Mouse (Mus musculus): Measurements from ENCODE around the gene Znhit3. TPM values are rescaled to one million over a fixed set of nuclear protein-coding genes. Genes with fewer than 3 reads are reported as not detected.

The Znhit3 gene
- polyA plus RNA-seq (2015; fragmentation: Nextera tagmentation; extraction: Ambion mirVana) = 65.2 and 71.4 TPM in 2 replicates

GRCm38 (mm10) chr11:84916053-84916702 lies at the start of gene Znhit3:
Gene Znhit3, minus strand, starts transcription at chr11:84916366.
- Histone ChIP-seq H3K36me3 (ENCODE audit: control insufficient read depth, insufficient read depth, low read length) (peaks cover 6% of the 10 kb centered on the region), H3K4me1 (ENCODE audit: control insufficient read depth, insufficient read depth, low read depth, low read length) (peaks cover 15% of the 10 kb centered on the region), H3K9me3 (ENCODE audit: control insufficient read depth, low read length) (no peaks in the 10 kb centered on the region), H3K27ac (ENCODE audit: low read depth, low read length) (peak within 1 kb of the TSS; percentile 50; the same call in 1 of the 2 replicates), H3K9ac (ENCODE audit: low read depth, low read length) (peak within 1 kb of the TSS; percentile 79), H3K27me3 (replicated peaks; ENCODE audit: control insufficient read depth, insufficient read depth, low read length) (no peaks in the 10 kb centered on the region), H3K4me3 (ENCODE audit: low read length) (peak within 1 kb of the TSS; percentile 89), H3K4me2 (ENCODE audit: low read length) (peak within 1 kb of the TSS; percentile 80)
- WGBS = 3% methylated on average over 34 of the region's 34 CpGs
- peak; percentile 94 for ATAC-seq

- Histone ChIP-seq H3K9me3 (ENCODE audit: control insufficient read depth, low read length) (no peaks in the 10 kb centered on the region), H3K4me1 (ENCODE audit: control insufficient read depth, insufficient read depth, low read depth, low read length) (peaks cover 3% of the 10 kb centered on the region), H3K4me2 (ENCODE audit: low read length) (no peak overlapping the region), H3K4me3 (ENCODE audit: low read length) (no peak overlapping the region), H3K27ac (ENCODE audit: low read depth, low read length) (no peak overlapping the region), H3K9ac (ENCODE audit: low read depth, low read length) (no peak overlapping the region), H3K36me3 (ENCODE audit: control insufficient read depth, insufficient read depth, low read length) (no peaks in the 10 kb centered on the region), H3K27me3 (replicated peaks; ENCODE audit: control insufficient read depth, insufficient read depth, low read length) (peaks cover 7% of the 10 kb centered on the region)
- ATAC-seq = no peak
- 84% methylated on average over 3 of the region's 3 CpGs for WGBS
Observed at GRCm38 (mm10) chr11:84963556-84963955, 47.4 kb upstream of the Znhit3 start.

- Histone ChIP-seq H3K4me3 (ENCODE audit: low read length) (no peak overlapping the region), H3K9ac (ENCODE audit: low read depth, low read length) (no peak overlapping the region), H3K4me2 (ENCODE audit: low read length) (no peak overlapping the region), H3K27me3 (replicated peaks; ENCODE audit: control insufficient read depth, insufficient read depth, low read length) (peaks cover 15% of the 10 kb centered on the region), H3K27ac (ENCODE audit: low read depth, low read length) (no peak overlapping the region), H3K36me3 (ENCODE audit: control insufficient read depth, insufficient read depth, low read length) (no peaks in the 10 kb centered on the region), H3K9me3 (ENCODE audit: control insufficient read depth, low read length) (no peaks in the 10 kb centered on the region), H3K4me1 (ENCODE audit: control insufficient read depth, insufficient read depth, low read depth, low read length) (peaks cover 11% of the 10 kb centered on the region)
- 93% methylated on average over 4 of the region's 4 CpGs for WGBS
- no peak for ATAC-seq
Observed at GRCm38 (mm10) chr11:84962536-84962935, 46.4 kb upstream of the Znhit3 start.

- ATAC-seq = no peak
- 89% methylated on average over 4 of the region's 4 CpGs for WGBS
- H3K36me3 ChIP-seq (ENCODE audit: control insufficient read depth, insufficient read depth, low read length) = no peaks in the 10 kb centered on the region
- H3K9ac ChIP-seq (ENCODE audit: low read depth, low read length) = no peak overlapping the region
- no peak overlapping the region for H3K4me2 ChIP-seq (ENCODE audit: low read length)
- no peaks in the 10 kb centered on the region for H3K9me3 ChIP-seq (ENCODE audit: control insufficient read depth, low read length)
- H3K4me3 ChIP-seq (ENCODE audit: low read length) = no peak overlapping the region
- H3K27ac ChIP-seq (ENCODE audit: low read depth, low read length) = no peak overlapping the region
- peaks cover 14% of the 10 kb centered on the region for H3K4me1 ChIP-seq (ENCODE audit: control insufficient read depth, insufficient read depth, low read depth, low read length)
- peaks cover 17% of the 10 kb centered on the region for H3K27me3 ChIP-seq (replicated peaks; ENCODE audit: control insufficient read depth, insufficient read depth, low read length)
Observed at GRCm38 (mm10) chr11:84961571-84961970, 45.4 kb upstream of the Znhit3 start.

GRCm38 (mm10) chr11:84960780-84961179 lies 44.6 kb upstream of the Znhit3 start:
- H3K27ac ChIP-seq (ENCODE audit: low read depth, low read length) = no peak overlapping the region
- no peak overlapping the region for H3K4me3 ChIP-seq (ENCODE audit: low read length)
- WGBS = 81% methylated on average over 6 of the region's 6 CpGs
- peaks cover 22% of the 10 kb centered on the region for H3K27me3 ChIP-seq (replicated peaks; ENCODE audit: control insufficient read depth, insufficient read depth, low read length)
- no peak overlapping the region for H3K9ac ChIP-seq (ENCODE audit: low read depth, low read length)
- peaks cover 14% of the 10 kb centered on the region for H3K4me1 ChIP-seq (ENCODE audit: control insufficient read depth, insufficient read depth, low read depth, low read length)
- no peaks in the 10 kb centered on the region for H3K36me3 ChIP-seq (ENCODE audit: control insufficient read depth, insufficient read depth, low read length)
- H3K4me2 ChIP-seq (ENCODE audit: low read length) = no peak overlapping the region
- no peak for ATAC-seq
- H3K9me3 ChIP-seq (ENCODE audit: control insufficient read depth, low read length) = no peaks in the 10 kb centered on the region

- ATAC-seq = no peak
- H3K9me3 ChIP-seq (ENCODE audit: control insufficient read depth, low read length) = no peaks in the 10 kb centered on the region
- no peaks in the 10 kb centered on the region for H3K36me3 ChIP-seq (ENCODE audit: control insufficient read depth, insufficient read depth, low read length)
- peaks cover 22% of the 10 kb centered on the region for H3K27me3 ChIP-seq (replicated peaks; ENCODE audit: control insufficient read depth, insufficient read depth, low read length)
- H3K4me2 ChIP-seq (ENCODE audit: low read length) = no peak overlapping the region
- no peak overlapping the region for H3K4me3 ChIP-seq (ENCODE audit: low read length)
- H3K9ac ChIP-seq (ENCODE audit: low read depth, low read length) = no peak overlapping the region
- peaks cover 14% of the 10 kb centered on the region for H3K4me1 ChIP-seq (ENCODE audit: control insufficient read depth, insufficient read depth, low read depth, low read length)
- WGBS = 39% methylated on average over 3 of the region's 3 CpGs
- no peak overlapping the region for H3K27ac ChIP-seq (ENCODE audit: low read depth, low read length)
Observed at GRCm38 (mm10) chr11:84960291-84960690, 44.1 kb upstream of the Znhit3 start.

- WGBS = 6% methylated on average over 9 of the region's 9 CpGs
- no peak overlapping the region for H3K4me2 ChIP-seq (ENCODE audit: low read length)
Observed at GRCm38 (mm10) chr11:84959701-84960181, 43.6 kb upstream of the Znhit3 start.

GRCm38 (mm10) chr11:84959181-84959580 lies 43.0 kb upstream of the Znhit3 start:
- no peak overlapping the region for H3K27ac ChIP-seq (ENCODE audit: low read depth, low read length)
- no peak for ATAC-seq
- H3K9me3 ChIP-seq (ENCODE audit: control insufficient read depth, low read length) = no peaks in the 10 kb centered on the region
- peaks cover 14% of the 10 kb centered on the region for H3K4me1 ChIP-seq (ENCODE audit: control insufficient read depth, insufficient read depth, low read depth, low read length)
- H3K27me3 ChIP-seq (replicated peaks; ENCODE audit: control insufficient read depth, insufficient read depth, low read length) = peaks cover 22% of the 10 kb centered on the region
- H3K4me3 ChIP-seq (ENCODE audit: low read length) = no peak overlapping the region
- no peak overlapping the region for H3K9ac ChIP-seq (ENCODE audit: low read depth, low read length)
- H3K36me3 ChIP-seq (ENCODE audit: control insufficient read depth, insufficient read depth, low read length) = no peaks in the 10 kb centered on the region
- H3K4me2 ChIP-seq (ENCODE audit: low read length) = no peak overlapping the region
- 38% methylated on average over 5 of the region's 5 CpGs for WGBS

More at GRCm38 (mm10) chr11:84959701-84960181, 43.6 kb upstream of the Znhit3 start:
- peaks cover 22% of the 10 kb centered on the region for H3K27me3 ChIP-seq (replicated peaks; ENCODE audit: control insufficient read depth, insufficient read depth, low read length)
- H3K9ac ChIP-seq (ENCODE audit: low read depth, low read length) = no peak overlapping the region
- no peaks in the 10 kb centered on the region for H3K9me3 ChIP-seq (ENCODE audit: control insufficient read depth, low read length)
- ATAC-seq = no peak
- H3K4me3 ChIP-seq (ENCODE audit: low read length) = no peak overlapping the region
- H3K4me1 ChIP-seq (ENCODE audit: control insufficient read depth, insufficient read depth, low read depth, low read length) = peaks cover 14% of the 10 kb centered on the region
- no peak overlapping the region for H3K27ac ChIP-seq (ENCODE audit: low read depth, low read length)
- no peaks in the 10 kb centered on the region for H3K36me3 ChIP-seq (ENCODE audit: control insufficient read depth, insufficient read depth, low read length)

GRCm38 (mm10) chr11:84958271-84958630 lies 42.1 kb upstream of the Znhit3 start:
- no peaks in the 10 kb centered on the region for H3K36me3 ChIP-seq (ENCODE audit: control insufficient read depth, insufficient read depth, low read length)
- 7% methylated on average over 11 of the region's 11 CpGs for WGBS
- no peak overlapping the region for H3K27ac ChIP-seq (ENCODE audit: low read depth, low read length)
- H3K9me3 ChIP-seq (ENCODE audit: control insufficient read depth, low read length) = no peaks in the 10 kb centered on the region
- peaks cover 22% of the 10 kb centered on the region for H3K27me3 ChIP-seq (replicated peaks; ENCODE audit: control insufficient read depth, insufficient read depth, low read length)
- H3K4me1 ChIP-seq (ENCODE audit: control insufficient read depth, insufficient read depth, low read depth, low read length) = peaks cover 14% of the 10 kb centered on the region
- H3K9ac ChIP-seq (ENCODE audit: low read depth, low read length) = no peak overlapping the region; the same call in 1 of the 2 replicates
- H3K4me2 ChIP-seq (ENCODE audit: low read length) = peak overlapping the region; percentile 74
- no peak for ATAC-seq
- peak overlapping the region; percentile 41 for H3K4me3 ChIP-seq (ENCODE audit: low read length)
